Mouse (Mus musculus): Measurements from ENCODE around the gene Safb2. TPM values are rescaled to one million over a fixed set of nuclear protein-coding genes. Genes with fewer than 3 reads are reported as not detected.

Gene Safb2
- polyA plus RNA-seq, 1 experiment from 2014 or later = 73.5 TPM

GRCm38 (mm10) chr17:56583071-56583470 lies 1.3 kb downstream of the Safb2 start:
- Histone ChIP-seq H3K4me1 (ENCODE audit: control insufficient read depth, insufficient read depth, low read length) (peaks cover 24% of the 10 kb centered on the region), H3K4me3 (ENCODE audit: low read depth, low read length) (peak overlapping the region; percentile 92), H3K9me3 (ENCODE audit: control insufficient read depth, low read depth, low read length) (no peaks in the 10 kb centered on the region), H3K27me3 (ENCODE audit: control insufficient read depth, insufficient read depth, low read length) (no peaks in the 10 kb centered on the region), H3K27ac (ENCODE audit: low read length) (no peak overlapping the region), H3K9ac (replicated peaks; ENCODE audit: low read depth, low read length) (peak overlapping the region; percentile 84), H3K36me3 (ENCODE audit: control insufficient read depth, insufficient read depth, low read length) (peaks cover 62% of the 10 kb centered on the region), H3K4me2 (replicated peaks; ENCODE audit: low read depth, low read length) (peak overlapping the region; percentile 88)
- ATAC-seq (ENCODE audit: insufficient number of reproducible peaks, insufficient read depth, low FRiP score, low read depth) = no peak
- WGBS = 80% methylated on average over 1 of the region's 1 CpGs

GRCm38 (mm10) chr17:56572939-56573338 lies 11.4 kb downstream of the Safb2 start:
- Histone ChIP-seq H3K4me3 (ENCODE audit: low read depth, low read length) (no peak overlapping the region), H3K9ac (replicated peaks; ENCODE audit: low read depth, low read length) (no peak overlapping the region), H3K27ac (ENCODE audit: low read length) (no peak overlapping the region), H3K4me2 (replicated peaks; ENCODE audit: low read depth, low read length) (no peak overlapping the region), H3K9me3 (ENCODE audit: control insufficient read depth, low read depth, low read length) (no peaks in the 10 kb centered on the region), H3K4me1 (ENCODE audit: control insufficient read depth, insufficient read depth, low read length) (no peaks in the 10 kb centered on the region), H3K27me3 (ENCODE audit: control insufficient read depth, insufficient read depth, low read length) (no peaks in the 10 kb centered on the region), H3K36me3 (ENCODE audit: control insufficient read depth, insufficient read depth, low read length) (peaks cover 89% of the 10 kb centered on the region)
- 95% methylated on average over 3 of the region's 3 CpGs for WGBS
- no peak for ATAC-seq (ENCODE audit: insufficient number of reproducible peaks, insufficient read depth, low FRiP score, low read depth)

GRCm38 (mm10) chr17:56572154-56572553 lies 12.2 kb downstream of the Safb2 start:
- Histone ChIP-seq H3K27ac (ENCODE audit: low read length) (no peak overlapping the region), H3K4me2 (replicated peaks; ENCODE audit: low read depth, low read length) (no peak overlapping the region), H3K9ac (replicated peaks; ENCODE audit: low read depth, low read length) (no peak overlapping the region), H3K27me3 (ENCODE audit: control insufficient read depth, insufficient read depth, low read length) (no peaks in the 10 kb centered on the region), H3K4me3 (ENCODE audit: low read depth, low read length) (no peak overlapping the region), H3K9me3 (ENCODE audit: control insufficient read depth, low read depth, low read length) (no peaks in the 10 kb centered on the region), H3K4me1 (ENCODE audit: control insufficient read depth, insufficient read depth, low read length) (no peaks in the 10 kb centered on the region), H3K36me3 (ENCODE audit: control insufficient read depth, insufficient read depth, low read length) (peaks cover 89% of the 10 kb centered on the region)
- WGBS = 56% methylated on average over 1 of the region's 1 CpGs
- no peak for ATAC-seq (ENCODE audit: insufficient number of reproducible peaks, insufficient read depth, low FRiP score, low read depth)

- H3K36me3 ChIP-seq (ENCODE audit: control insufficient read depth, insufficient read depth, low read length) = peaks cover 97% of the 10 kb centered on the region
- H3K27me3 ChIP-seq (ENCODE audit: control insufficient read depth, insufficient read depth, low read length) = no peaks in the 10 kb centered on the region
- no peak for ATAC-seq (ENCODE audit: insufficient number of reproducible peaks, insufficient read depth, low FRiP score, low read depth)
- H3K9me3 ChIP-seq (ENCODE audit: control insufficient read depth, low read depth, low read length) = no peaks in the 10 kb centered on the region
- no peak overlapping the region for H3K9ac ChIP-seq (replicated peaks; ENCODE audit: low read depth, low read length)
- no peak overlapping the region for H3K4me3 ChIP-seq (ENCODE audit: low read depth, low read length)
- no peaks in the 10 kb centered on the region for H3K4me1 ChIP-seq (ENCODE audit: control insufficient read depth, insufficient read depth, low read length)
- no peak overlapping the region for H3K4me2 ChIP-seq (replicated peaks; ENCODE audit: low read depth, low read length)
- WGBS = 89% methylated on average over 4 of the region's 4 CpGs
- H3K27ac ChIP-seq (ENCODE audit: low read length) = no peak overlapping the region
These were observed 14.1 kb downstream of the Safb2 start for GRCm38 (mm10) chr17:56570287-56570686.

- H3K4me2 ChIP-seq (replicated peaks; ENCODE audit: low read depth, low read length) = no peak overlapping the region
- no peak overlapping the region for H3K9ac ChIP-seq (replicated peaks; ENCODE audit: low read depth, low read length)
- H3K36me3 ChIP-seq (ENCODE audit: control insufficient read depth, insufficient read depth, low read length) = peaks cover 98% of the 10 kb centered on the region
- H3K27me3 ChIP-seq (ENCODE audit: control insufficient read depth, insufficient read depth, low read length) = no peaks in the 10 kb centered on the region
- H3K9me3 ChIP-seq (ENCODE audit: control insufficient read depth, low read depth, low read length) = no peaks in the 10 kb centered on the region
- no peak for ATAC-seq (ENCODE audit: insufficient number of reproducible peaks, insufficient read depth, low FRiP score, low read depth)
- no peak overlapping the region for H3K27ac ChIP-seq (ENCODE audit: low read length)
- 90% methylated on average over 4 of the region's 4 CpGs for WGBS
- no peak overlapping the region for H3K4me3 ChIP-seq (ENCODE audit: low read depth, low read length)
- H3K4me1 ChIP-seq (ENCODE audit: control insufficient read depth, insufficient read depth, low read length) = no peaks in the 10 kb centered on the region
These were observed 17.0 kb downstream of the Safb2 start for GRCm38 (mm10) chr17:56567370-56567769.

- Histone ChIP-seq H3K4me1 (ENCODE audit: control insufficient read depth, insufficient read depth, low read length) (no peaks in the 10 kb centered on the region), H3K36me3 (ENCODE audit: control insufficient read depth, insufficient read depth, low read length) (peaks cover 98% of the 10 kb centered on the region), H3K9me3 (ENCODE audit: control insufficient read depth, low read depth, low read length) (no peaks in the 10 kb centered on the region), H3K27me3 (ENCODE audit: control insufficient read depth, insufficient read depth, low read length) (no peaks in the 10 kb centered on the region), H3K27ac (ENCODE audit: low read length) (no peak overlapping the region), H3K9ac (replicated peaks; ENCODE audit: low read depth, low read length) (no peak overlapping the region), H3K4me3 (ENCODE audit: low read depth, low read length) (no peak overlapping the region), H3K4me2 (replicated peaks; ENCODE audit: low read depth, low read length) (no peak overlapping the region)
- no peak for ATAC-seq (ENCODE audit: insufficient number of reproducible peaks, insufficient read depth, low FRiP score, low read depth)
- WGBS = 96% methylated on average over 5 of the region's 5 CpGs
These were observed 17.5 kb downstream of the Safb2 start for GRCm38 (mm10) chr17:56566918-56567317.

GRCm38 (mm10) chr17:56566293-56566692 lies 18.1 kb downstream of the Safb2 start:
- H3K4me2 ChIP-seq (replicated peaks; ENCODE audit: low read depth, low read length) = no peak overlapping the region
- H3K27ac ChIP-seq (ENCODE audit: low read length) = no peak overlapping the region
- WGBS = 92% methylated on average over 29 of the region's 29 CpGs
- H3K9ac ChIP-seq (replicated peaks; ENCODE audit: low read depth, low read length) = no peak overlapping the region
- ATAC-seq (ENCODE audit: insufficient number of reproducible peaks, insufficient read depth, low FRiP score, low read depth) = no peak
- no peak overlapping the region for H3K4me3 ChIP-seq (ENCODE audit: low read depth, low read length)
- no peaks in the 10 kb centered on the region for H3K9me3 ChIP-seq (ENCODE audit: control insufficient read depth, low read depth, low read length)
- peaks cover 99% of the 10 kb centered on the region for H3K36me3 ChIP-seq (ENCODE audit: control insufficient read depth, insufficient read depth, low read length)
- no peaks in the 10 kb centered on the region for H3K4me1 ChIP-seq (ENCODE audit: control insufficient read depth, insufficient read depth, low read length)
- no peaks in the 10 kb centered on the region for H3K27me3 ChIP-seq (ENCODE audit: control insufficient read depth, insufficient read depth, low read length)

- Histone ChIP-seq H3K9ac (replicated peaks; ENCODE audit: low read depth, low read length) (no peak overlapping the region), H3K4me1 (ENCODE audit: control insufficient read depth, insufficient read depth, low read length) (no peaks in the 10 kb centered on the region), H3K27me3 (ENCODE audit: control insufficient read depth, insufficient read depth, low read length) (no peaks in the 10 kb centered on the region), H3K4me3 (ENCODE audit: low read depth, low read length) (no peak overlapping the region), H3K9me3 (ENCODE audit: control insufficient read depth, low read depth, low read length) (no peaks in the 10 kb centered on the region), H3K27ac (ENCODE audit: low read length) (no peak overlapping the region), H3K4me2 (replicated peaks; ENCODE audit: low read depth, low read length) (no peak overlapping the region), H3K36me3 (ENCODE audit: control insufficient read depth, insufficient read depth, low read length) (peaks cover 60% of the 10 kb centered on the region)
- WGBS = 96% methylated on average over 2 of the region's 2 CpGs
- no peak for ATAC-seq (ENCODE audit: insufficient number of reproducible peaks, insufficient read depth, low FRiP score, low read depth)
These were observed 22.5 kb downstream of the Safb2 start for GRCm38 (mm10) chr17:56561866-56562265.

GRCm38 (mm10) chr17:56560131-56560530 lies 24.3 kb downstream of the Safb2 start:
- ATAC-seq (ENCODE audit: insufficient number of reproducible peaks, insufficient read depth, low FRiP score, low read depth) = no peak
- H3K4me3 ChIP-seq (ENCODE audit: low read depth, low read length) = no peak overlapping the region
- no peak overlapping the region for H3K4me2 ChIP-seq (replicated peaks; ENCODE audit: low read depth, low read length)
- no peaks in the 10 kb centered on the region for H3K9me3 ChIP-seq (ENCODE audit: control insufficient read depth, low read depth, low read length)
- H3K9ac ChIP-seq (replicated peaks; ENCODE audit: low read depth, low read length) = no peak overlapping the region
- WGBS = 70% methylated on average over 1 of the region's 1 CpGs
- no peaks in the 10 kb centered on the region for H3K27me3 ChIP-seq (ENCODE audit: control insufficient read depth, insufficient read depth, low read length)
- peaks cover 43% of the 10 kb centered on the region for H3K36me3 ChIP-seq (ENCODE audit: control insufficient read depth, insufficient read depth, low read length)
- H3K27ac ChIP-seq (ENCODE audit: low read length) = no peak overlapping the region
- no peaks in the 10 kb centered on the region for H3K4me1 ChIP-seq (ENCODE audit: control insufficient read depth, insufficient read depth, low read length)

Measured in stomach, embryonic 14.5 days (tissue).